Mouse (Mus musculus): Measurements from ENCODE around the gene Cadps2. TPM values are rescaled to one million over a fixed set of nuclear protein-coding genes. Genes with fewer than 3 reads are reported as not detected.

Gene Cadps2
- total and polyA plus RNA-seq, 2 experiments from 2014 or later, result 7.3 to 23.0 TPM

GRCm38 (mm10) chr6:23245545-23246011 is 593.6 kb downstream of the Cadps2 start:
- WGBS, result 2% methylated on average over 23 of the region's 23 CpGs
- ATAC-seq (ENCODE audit: low FRiP score), result no peak
- H3K4me2 ChIP-seq (ENCODE audit: low read depth, low read length, poor library complexity, severe bottlenecking), result no peak overlapping the region
- no peak overlapping the region for H3K27ac ChIP-seq (ENCODE audit: low read depth, low read length)
- H3K9ac ChIP-seq (replicated peaks; ENCODE audit: low read length, poor library complexity, severe bottlenecking), result no peak overlapping the region
- no peaks in the 10 kb centered on the region for H3K36me3 ChIP-seq (ENCODE audit: insufficient read depth, low read length)
- TF ChIP-seq CTCF (IDR thresholded peaks at IDR 0.05), result no peak
- DNase-seq (ENCODE audit: low spot score), result no peak
- no peaks in the 10 kb centered on the region for H3K9me3 ChIP-seq (ENCODE audit: low read length)
- H3K4me1 ChIP-seq (ENCODE audit: insufficient read depth, low read length), result no peaks in the 10 kb centered on the region
- peaks cover 81% of the 10 kb centered on the region for H3K27me3 ChIP-seq (ENCODE audit: insufficient read depth, low read length)
- H3K4me3 ChIP-seq (ENCODE audit: low read depth, low read length), result no peak overlapping the region

- Histone ChIP-seq H3K4me3 (ENCODE audit: low read depth, low read length) (no peak overlapping the region), H3K9me3 (ENCODE audit: low read length) (no peaks in the 10 kb centered on the region), H3K4me1 (ENCODE audit: insufficient read depth, low read length) (no peaks in the 10 kb centered on the region), H3K27ac (ENCODE audit: low read depth, low read length) (no peak overlapping the region), H3K9ac (replicated peaks; ENCODE audit: low read length, poor library complexity, severe bottlenecking) (no peak overlapping the region), H3K36me3 (ENCODE audit: insufficient read depth, low read length) (no peaks in the 10 kb centered on the region), H3K4me2 (ENCODE audit: low read depth, low read length, poor library complexity, severe bottlenecking) (no peak overlapping the region), H3K27me3 (ENCODE audit: insufficient read depth, low read length) (peaks cover 79% of the 10 kb centered on the region)
- ATAC-seq (ENCODE audit: low FRiP score) (no peak), DNase-seq (ENCODE audit: low spot score) (no peak)
- 18% methylated on average over 9 of the region's 9 CpGs for WGBS
- no peak for TF ChIP-seq CTCF (IDR thresholded peaks at IDR 0.05)
Observed at GRCm38 (mm10) chr6:23245121-23245520, 594.1 kb downstream of the Cadps2 start.

GRCm38 (mm10) chr6:23243821-23244760 is 595.1 kb downstream of the Cadps2 start:
- H3K4me3 ChIP-seq (ENCODE audit: low read depth, low read length), result no peak overlapping the region
- TF ChIP-seq CTCF (IDR thresholded peaks at IDR 0.05), result no peak
- no peak overlapping the region for H3K9ac ChIP-seq (replicated peaks; ENCODE audit: low read length, poor library complexity, severe bottlenecking)
- no peak overlapping the region for H3K27ac ChIP-seq (ENCODE audit: low read depth, low read length)
- H3K4me2 ChIP-seq (ENCODE audit: low read depth, low read length, poor library complexity, severe bottlenecking), result no peak overlapping the region
- ATAC-seq (ENCODE audit: low FRiP score) (no peak), DNase-seq (ENCODE audit: low spot score) (no peak)
- H3K9me3 ChIP-seq (ENCODE audit: low read length), result no peaks in the 10 kb centered on the region
- no peaks in the 10 kb centered on the region for H3K36me3 ChIP-seq (ENCODE audit: insufficient read depth, low read length)
- 4% methylated on average over 15 of the region's 15 CpGs for WGBS
- H3K4me1 ChIP-seq (ENCODE audit: insufficient read depth, low read length), result no peaks in the 10 kb centered on the region
- H3K27me3 ChIP-seq (ENCODE audit: insufficient read depth, low read length), result peaks cover 78% of the 10 kb centered on the region

Other genes with a start within 250 kb of the Cadps2 start
- not detected in 2 replicates for gene Rnf133, start 189.1 kb downstream of the Cadps2 start, total RNA-seq (2014; rRNA removed)
- 0.12 TPM in 1 of 2 replicates, not detected in the other for gene Rnf133, start 189.1 kb downstream of the Cadps2 start, polyA plus RNA-seq (2015; fragmentation: Nextera tagmentation; extraction: Ambion mirVana)
- gene Rnf148, start 184.3 kb downstream of the Cadps2 start, total RNA-seq (2014; rRNA removed), result 0.38 and 0.71 TPM in 2 replicates
- gene Rnf148, start 184.3 kb downstream of the Cadps2 start, polyA plus RNA-seq (2015; fragmentation: Nextera tagmentation; extraction: Ambion mirVana), result not detected in 2 replicates
- not detected in 2 replicates for gene Tas2r118, start 130.6 kb upstream of the Cadps2 start, total RNA-seq (2014; rRNA removed)
- not detected in 2 replicates for gene Tas2r118, start 130.6 kb upstream of the Cadps2 start, polyA plus RNA-seq (2015; fragmentation: Nextera tagmentation; extraction: Ambion mirVana)

Measured in midbrain, postnatal 0 days (tissue).